Mouse (Mus musculus) heart, adult 2 months (tissue): ENCODE data around the gene Skil. TPM values are rescaled to one million over a fixed set of nuclear protein-coding genes. Genes with fewer than 3 reads are reported as not detected.

Experiments
- DNase-seq, 2 experiments: peaks; one replicate each; pipeline ENCODE4 v3.0.0; 2021
- H3K27ac ChIP-seq: fragments of 200-600 bp; 2 replicates; pipeline ENCODE4 v1.8.1; 2022
- H3K27me3 ChIP-seq: fragments of 200-500 bp; 2 replicates; pipeline ENCODE4 v1.6.1; 2012; ENCODE audit warnings: mild to moderate bottlenecking, low read length, inconsistent platforms, mixed read lengths; ENCODE audit not compliant: control insufficient read depth, insufficient read depth
- H3K36me3 ChIP-seq: fragments of 200-500 bp; 2 replicates; pipeline ENCODE4 v1.6.1; 2012; ENCODE audit warnings: low read length, inconsistent platforms; ENCODE audit not compliant: control insufficient read depth, insufficient read depth
- H3K4me1 ChIP-seq: fragments of 200-500 bp; 2 replicates; pipeline ENCODE4 v1.6.1; 2011; ENCODE audit warnings: low read length; ENCODE audit not compliant: control insufficient read depth, insufficient read depth
- H3K4me3 ChIP-seq: fragments of 200-600 bp; 2 replicates; pipeline ENCODE4 v1.8.1; 2022
- H3K79me2 ChIP-seq: fragments of 200-500 bp; replicated peaks from 2 replicates; pipeline ENCODE4 v1.6.1; 2012; ENCODE audit warnings: mild to moderate bottlenecking, inconsistent platforms, low read length, moderate library complexity, mixed read lengths; ENCODE audit not compliant: control insufficient read depth, insufficient read depth
- H3K9ac ChIP-seq: fragments of 200-500 bp; 2 replicates; pipeline ENCODE4 v1.6.1; 2012; ENCODE audit warnings: low read depth, mild to moderate bottlenecking, control low read depth, inconsistent platforms, low read length, mixed read lengths
- CTCF ChIP-seq: fragments of 200-600 bp; IDR thresholded peaks from 2 replicates; pipeline ENCODE4 v1.8.1; 2022; ENCODE audit warnings: antibody characterized with exemption, mild to moderate bottlenecking, moderate library complexity
- EP300 ChIP-seq: fragments of 200-500 bp; IDR thresholded peaks from 2 replicates; pipeline ENCODE4 v1.6.1; 2011; ENCODE audit warnings: low read depth, low read length, control low read depth; ENCODE audit not compliant: insufficient read depth
- POLR2A ChIP-seq: fragments of 200-500 bp; IDR thresholded peaks from 2 replicates; pipeline ENCODE4 v1.6.1; 2011; ENCODE audit warnings: mild to moderate bottlenecking, low read depth, low read length, control low read depth; ENCODE audit not compliant: insufficient read depth
- WGBS: fragments of 180-500 bp; shearing (Covaris S2); methylation state at CpG from one replicate; pipeline ENCODE4 v1.1.7; 2018; 5-methylcytosine and 5-hydroxymethylcytosine counted together
- intact Hi-C: fragments of 180-260 bp; cut with DNase I; formaldehyde crosslinking; loops from one replicate; pipeline ENCODE4 v1.15.1; 2025
- polyA plus RNA-seq: library from polyadenylated mRNA; depleted of rRNA; stranded (reverse); fragments of >200 nt; gene quantifications from 2 replicates; pipeline ENCODE4 v1.2.3, GENCODE M21; 2012
- total RNA-seq, 2 experiments: library from RNA; stranded (reverse); gene quantifications; 2 replicates each; pipeline ENCODE4 v1.2.3; 2021

Skil gene
- total and polyA plus RNA-seq, 3 experiments, result 8.0 to 15.4 (median 14.2) TPM

GRCm38 (mm10) chr3:31061786-31062120 is 33.1 kb upstream of the Skil start:
- 65% methylated on average over 4 of the region's 4 CpGs for WGBS
- H3K27me3 ChIP-seq, result no peaks in the 10 kb centered on the region

GRCm38 (mm10) chr3:31062325-31062724 is 32.5 kb upstream of the Skil start:
- intact Hi-C loops, result no loop called here
- Histone ChIP-seq H3K9ac (no peak overlapping the region), H3K4me1 (no peaks in the 10 kb centered on the region), H3K27ac (no peak overlapping the region), H3K79me2 (no peaks in the 10 kb centered on the region), H3K27me3 (no peaks in the 10 kb centered on the region), H3K36me3 (no peaks in the 10 kb centered on the region), H3K4me3 (no peak overlapping the region)
- DNase-seq, result no peak
- TF ChIP-seq POLR2A, result no peak
- TF ChIP-seq CTCF, result no peak
- TF ChIP-seq EP300, result no peak
- 58% methylated on average over 7 of the region's 7 CpGs for WGBS

More at GRCm38 (mm10) chr3:31061786-31062120, 33.1 kb upstream of the Skil start:
- no peak overlapping the region for H3K9ac ChIP-seq
- H3K4me1 ChIP-seq, result no peaks in the 10 kb centered on the region
- peak overlapping the region; percentile 4; the same call in 1 of the 2 replicates for H3K4me3 ChIP-seq
- no peaks in the 10 kb centered on the region for H3K36me3 ChIP-seq
- TF ChIP-seq EP300, result no peak
- TF ChIP-seq CTCF, result peak; percentile 47
- H3K79me2 ChIP-seq, result no peaks in the 10 kb centered on the region
- H3K27ac ChIP-seq, result peak overlapping the region; percentile 22; the same call in 1 of the 2 replicates
- peak; percentile 8 to 23 for DNase-seq
- intact Hi-C loops, result no loop called here

GRCm38 (mm10) chr3:31068482-31068881 is 26.4 kb upstream of the Skil start:
- no peak for DNase-seq
- Histone ChIP-seq H3K4me3 (no peak overlapping the region), H3K27me3 (no peaks in the 10 kb centered on the region), H3K79me2 (no peaks in the 10 kb centered on the region), H3K4me1 (no peaks in the 10 kb centered on the region), H3K27ac (no peak overlapping the region), H3K9ac (no peak overlapping the region), H3K36me3 (no peaks in the 10 kb centered on the region)
- TF ChIP-seq CTCF (no peak), EP300 (no peak), POLR2A (no peak)
- intact Hi-C loops, result no loop called here
- 83% methylated on average over 7 of the region's 7 CpGs for WGBS

GRCm38 (mm10) chr3:31071804-31072203 is 23.1 kb upstream of the Skil start:
- DNase-seq, result no peak
- Histone ChIP-seq H3K27ac (no peak overlapping the region), H3K9ac (no peak overlapping the region), H3K79me2 (no peaks in the 10 kb centered on the region), H3K27me3 (no peaks in the 10 kb centered on the region), H3K4me1 (peaks cover 6% of the 10 kb centered on the region), H3K36me3 (no peaks in the 10 kb centered on the region), H3K4me3 (no peak overlapping the region)
- no peak for TF ChIP-seq POLR2A
- no peak for TF ChIP-seq CTCF
- TF ChIP-seq EP300, result no peak
- intact Hi-C loops, result no loop called here
- 92% methylated on average over 14 of the region's 14 CpGs for WGBS

- Histone ChIP-seq H3K27me3 (no peaks in the 10 kb centered on the region), H3K27ac (no peak overlapping the region), H3K4me3 (no peak overlapping the region), H3K4me1 (peaks cover 6% of the 10 kb centered on the region), H3K9ac (no peak overlapping the region), H3K79me2 (no peaks in the 10 kb centered on the region), H3K36me3 (no peaks in the 10 kb centered on the region)
- TF ChIP-seq EP300 (no peak), CTCF (peak; percentile 41), POLR2A (no peak)
- 48% methylated on average over 11 of the region's 11 CpGs for WGBS
- DNase-seq, result peak in 1 of 2 experiments; percentile 26
- intact Hi-C loops, result loop anchor here (2.0 kb wide), 1 partner anchor 17 kb away; no protein-coding TSS in a partner anchor
Measured at GRCm38 (mm10) chr3:31075808-31076207, 19.1 kb upstream of the Skil start.

GRCm38 (mm10) chr3:31077068-31077703 is 17.7 kb upstream of the Skil start:
- H3K27me3 ChIP-seq, result no peaks in the 10 kb centered on the region
- H3K27ac ChIP-seq, result no peak overlapping the region
- H3K4me1 ChIP-seq, result peaks cover 6% of the 10 kb centered on the region
- intact Hi-C loops, result loop anchor here (2.0 kb wide), 1 partner anchor 16 kb away; no protein-coding TSS in a partner anchor
- TF ChIP-seq POLR2A, result no peak
- no peak for TF ChIP-seq EP300
- TF ChIP-seq CTCF, result no peak
- no peak overlapping the region for H3K9ac ChIP-seq
- DNase-seq, result no peak
- H3K36me3 ChIP-seq, result no peaks in the 10 kb centered on the region
- 93% methylated on average over 6 of the region's 6 CpGs for WGBS
- no peak overlapping the region for H3K4me3 ChIP-seq
- H3K79me2 ChIP-seq, result no peaks in the 10 kb centered on the region
